Mouse (Mus musculus) limb, embryonic 14.5 days (tissue): ENCODE results near the gene Ttc5. TPM values are rescaled to one million over a fixed set of nuclear protein-coding genes. Genes with fewer than 3 reads are reported as not detected.
"Not testable (repeated sequence)": the region's sequence is repeated elsewhere in the genome, so short reads cannot be mapped to it uniquely, and the experiment has no call there.

Source experiments
- ATAC-seq: fragments of 200-750 bp; cut with Nextera tagmentation; 2 replicates; pipeline ENCODE4 v1.8.0; 2017; ENCODE audit warnings: low read depth, moderate number of reproducible peaks, moderate TSS enrichment; ENCODE audit not compliant: low FRiP score
- DNase-seq: peaks from one replicate; pipeline ENCODE4 v3.0.0-alpha.2; 2015; ENCODE audit warnings: low spot score
- H3K27ac ChIP-seq: fragments of 300-500 bp; sonication (generic); replicated peaks from 2 replicates; pipeline ENCODE4 v1.5.1; 2014; ENCODE audit warnings: low read depth, mild to moderate bottlenecking, low read length, moderate library complexity, mixed read lengths
- H3K27me3 ChIP-seq: fragments of 300-500 bp; sonication (generic); 2 replicates; pipeline ENCODE4 v1.6.1; 2014; ENCODE audit warnings: low read length, mixed read lengths; ENCODE audit not compliant: control insufficient read depth, insufficient read depth
- H3K36me3 ChIP-seq: fragments of 300-500 bp; sonication (generic); 2 replicates; pipeline ENCODE4 v1.6.1; 2014; ENCODE audit warnings: mild to moderate bottlenecking, low read length, moderate library complexity, mixed read lengths; ENCODE audit not compliant: control insufficient read depth, insufficient read depth
- H3K4me1 ChIP-seq: fragments of 300-500 bp; sonication (generic); 2 replicates; pipeline ENCODE4 v1.6.1; 2014; ENCODE audit warnings: antibody characterized with exemption, low read length, mixed read lengths; ENCODE audit not compliant: control insufficient read depth, insufficient read depth
- H3K4me2 ChIP-seq: fragments of 300-500 bp; sonication (generic); replicated peaks from 2 replicates; pipeline ENCODE4 v1.6.1; 2014; ENCODE audit warnings: low read depth, mild to moderate bottlenecking, low read length, moderate library complexity; ENCODE audit not compliant: severe bottlenecking
- H3K4me3 ChIP-seq: fragments of 300-500 bp; sonication (generic); replicated peaks from 2 replicates; pipeline ENCODE4 v1.5.1; 2014; ENCODE audit warnings: low read length
- H3K9ac ChIP-seq: fragments of 300-500 bp; sonication (generic); 2 replicates; pipeline ENCODE4 v1.6.1; 2014; ENCODE audit warnings: mild to moderate bottlenecking, low read depth, low read length, moderate library complexity; ENCODE audit not compliant: severe bottlenecking
- H3K9me3 ChIP-seq: fragments of 300-500 bp; sonication (generic); 2 replicates; pipeline ENCODE4 v1.6.1; 2016; ENCODE audit warnings: low read length; ENCODE audit not compliant: control insufficient read depth
- POLR2A ChIP-seq: fragments of 200-500 bp; IDR thresholded peaks from 2 replicates; pipeline ENCODE4 v1.8.0; 2012; ENCODE audit warnings: inconsistent platforms, mild to moderate bottlenecking, moderate library complexity, borderline replicate concordance; ENCODE audit not compliant: insufficient read depth, insufficient read length; ENCODE audit errors: extremely low read depth
- WGBS: fragments of 180-500 bp; shearing (Covaris S2); extraction: QIAGEN DNeasy Blood & Tissue Kit; methylation state at CpG from one replicate; pipeline ENCODE4 v1.1.7; 2014; 5-methylcytosine and 5-hydroxymethylcytosine counted together
- polyA plus RNA-seq, 2 experiments: library from polyadenylated mRNA; depleted of rRNA in 1 of 2; stranded (reverse) in 1 of 2; unstranded in 1 of 2; fragments of >200 nt; fragmentation: Nextera tagmentation in 1 of 2; extraction: Ambion mirVana in 1 of 2; gene quantifications; 2 replicates each; pipeline versions ENCODE4 v1.2.1 to v1.2.3; 2012 to 2014

The Ttc5 gene
- polyA plus RNA-seq, 2 experiments = 63.2 to 77.4 TPM

- TF ChIP-seq POLR2A = no peak
- Histone ChIP-seq H3K9ac (no peak overlapping the region), H3K36me3 (no peaks in the 10 kb centered on the region), H3K9me3 (no peaks in the 10 kb centered on the region), H3K27me3 (no peaks in the 10 kb centered on the region), H3K4me3 (no peak overlapping the region), H3K27ac (no peak overlapping the region), H3K4me2 (no peak overlapping the region), H3K4me1 (no peaks in the 10 kb centered on the region)
- 57% methylated on average over 2 of the region's 2 CpGs for WGBS
- ATAC-seq (no peak), DNase-seq (no peak)
These were observed 45.0 kb downstream of the Ttc5 start for GRCm38 (mm10) chr14:50740334-50740733.

GRCm38 (mm10) chr14:50722371-50722770, 62.9 kb downstream of the Ttc5 start:
- not testable (repeated sequence) for ATAC-seq, H3K4me3 ChIP-seq, H3K27ac ChIP-seq, H3K4me2 ChIP-seq, H3K9me3 ChIP-seq, H3K9ac ChIP-seq, H3K27me3 ChIP-seq, H3K4me1 ChIP-seq, DNase-seq, H3K36me3 ChIP-seq
- WGBS = 92% methylated on average over 3 of the region's 4 CpGs

- WGBS = 90% methylated on average over 15 of the region's 15 CpGs
- DNase-seq, H3K4me2 ChIP-seq, H3K27me3 ChIP-seq, H3K36me3 ChIP-seq, H3K4me3 ChIP-seq, H3K4me1 ChIP-seq, H3K27ac ChIP-seq, H3K9me3 ChIP-seq, ATAC-seq, H3K9ac ChIP-seq: not testable (repeated sequence)
These were observed 65.4 kb downstream of the Ttc5 start for GRCm38 (mm10) chr14:50719875-50720274.

Other genes with a start within 250 kb of the Ttc5 start
- not detected in 2 replicates for gene Olfr744, start 170.6 kb downstream of the Ttc5 start, polyA plus RNA-seq (2012; rRNA removed)
- gene Olfr744, start 170.6 kb downstream of the Ttc5 start, polyA plus RNA-seq (2014; fragmentation: Nextera tagmentation; extraction: Ambion mirVana) = not detected in 2 replicates
- gene Olfr745, start 146.1 kb downstream of the Ttc5 start, polyA plus RNA-seq (2012; rRNA removed) = not detected in 2 replicates
- gene Olfr745, start 146.1 kb downstream of the Ttc5 start, polyA plus RNA-seq (2014; fragmentation: Nextera tagmentation; extraction: Ambion mirVana) = not detected in 2 replicates
- gene Olfr746, start 138.4 kb downstream of the Ttc5 start, polyA plus RNA-seq (2012; rRNA removed) = not detected in 2 replicates
- not detected in 2 replicates for gene Olfr746, start 138.4 kb downstream of the Ttc5 start, polyA plus RNA-seq (2014; fragmentation: Nextera tagmentation; extraction: Ambion mirVana)
- gene Olfr747, start 92.3 kb downstream of the Ttc5 start, polyA plus RNA-seq (2012; rRNA removed) = not detected in 2 replicates
- not detected in 2 replicates for gene Olfr747, start 92.3 kb downstream of the Ttc5 start, polyA plus RNA-seq (2014; fragmentation: Nextera tagmentation; extraction: Ambion mirVana)
- gene Olfr748, start 78.1 kb downstream of the Ttc5 start, polyA plus RNA-seq (2012; rRNA removed) = not detected in 2 replicates
- gene Olfr748, start 78.1 kb downstream of the Ttc5 start, polyA plus RNA-seq (2014; fragmentation: Nextera tagmentation; extraction: Ambion mirVana) = not detected in 2 replicates
- not detected in 2 replicates for gene Olfr749, start 40.4 kb downstream of the Ttc5 start, polyA plus RNA-seq (2012; rRNA removed)
- gene Olfr749, start 40.4 kb downstream of the Ttc5 start, polyA plus RNA-seq (2014; fragmentation: Nextera tagmentation; extraction: Ambion mirVana) = not detected in 2 replicates
- gene Ccnb1ip1, start 22.2 kb upstream of the Ttc5 start, polyA plus RNA-seq (2012; rRNA removed) = not detected in 2 replicates
- gene Ccnb1ip1, start 22.2 kb upstream of the Ttc5 start, polyA plus RNA-seq (2014; fragmentation: Nextera tagmentation; extraction: Ambion mirVana) = not detected in 2 replicates
- 65.4 and 86.6 TPM in 2 replicates for gene Parp2, start 22.3 kb upstream of the Ttc5 start, polyA plus RNA-seq (2012; rRNA removed)
- gene Parp2, start 22.3 kb upstream of the Ttc5 start, polyA plus RNA-seq (2014; fragmentation: Nextera tagmentation; extraction: Ambion mirVana) = 54.0 and 57.8 TPM in 2 replicates
- gene Tep1, start 85.0 kb upstream of the Ttc5 start, polyA plus RNA-seq (2012; rRNA removed) = 9.5 and 13.0 TPM in 2 replicates
- gene Tep1, start 85.0 kb upstream of the Ttc5 start, polyA plus RNA-seq (2014; fragmentation: Nextera tagmentation; extraction: Ambion mirVana) = 8.3 and 10.5 TPM in 2 replicates
- gene Klhl33, start 112.0 kb upstream of the Ttc5 start, polyA plus RNA-seq (2012; rRNA removed) = 0.17 and 0.28 TPM in 2 replicates
- gene Klhl33, start 112.0 kb upstream of the Ttc5 start, polyA plus RNA-seq (2014; fragmentation: Nextera tagmentation; extraction: Ambion mirVana) = 0.08 and 0.11 TPM in 2 replicates
- gene Osgep, start 139.4 kb upstream of the Ttc5 start, polyA plus RNA-seq (2012; rRNA removed) = 116 and 137 TPM in 2 replicates
- gene Osgep, start 139.4 kb upstream of the Ttc5 start, polyA plus RNA-seq (2014; fragmentation: Nextera tagmentation; extraction: Ambion mirVana) = 163 and 164 TPM in 2 replicates
- gene Apex1, start 139.4 kb upstream of the Ttc5 start, polyA plus RNA-seq (2012; rRNA removed) = 127 and 143 TPM in 2 replicates
- gene Apex1, start 139.4 kb upstream of the Ttc5 start, polyA plus RNA-seq (2014; fragmentation: Nextera tagmentation; extraction: Ambion mirVana) = 218 and 219 TPM in 2 replicates
- 82.3 and 122 TPM in 2 replicates for gene Pip4p1, start 145.3 kb upstream of the Ttc5 start, polyA plus RNA-seq (2012; rRNA removed)
- 50.3 and 54.0 TPM in 2 replicates for gene Pip4p1, start 145.3 kb upstream of the Ttc5 start, polyA plus RNA-seq (2014; fragmentation: Nextera tagmentation; extraction: Ambion mirVana)
- 37.7 and 42.1 TPM in 2 replicates for gene Pnp, start 145.6 kb upstream of the Ttc5 start, polyA plus RNA-seq (2012; rRNA removed)
- gene Pnp, start 145.6 kb upstream of the Ttc5 start, polyA plus RNA-seq (2014; fragmentation: Nextera tagmentation; extraction: Ambion mirVana) = 52.4 and 52.6 TPM in 2 replicates
- gene Gm49342, start 159.0 kb upstream of the Ttc5 start, polyA plus RNA-seq (2012; rRNA removed) = 42.1 and 42.8 TPM in 2 replicates
- gene Gm49342, start 159.0 kb upstream of the Ttc5 start, polyA plus RNA-seq (2014; fragmentation: Nextera tagmentation; extraction: Ambion mirVana) = not detected in 2 replicates
- gene Pnp2, start 170.5 kb upstream of the Ttc5 start, polyA plus RNA-seq (2012; rRNA removed) = 0.15 and 0.31 TPM in 2 replicates
- 0.37 and 0.39 TPM in 2 replicates for gene Pnp2, start 170.5 kb upstream of the Ttc5 start, polyA plus RNA-seq (2014; fragmentation: Nextera tagmentation; extraction: Ambion mirVana)
- gene Rnase10, start 222.2 kb upstream of the Ttc5 start, polyA plus RNA-seq (2012; rRNA removed) = 0.13 and 0.18 TPM in 2 replicates
- not detected in 2 replicates for gene Rnase10, start 222.2 kb upstream of the Ttc5 start, polyA plus RNA-seq (2014; fragmentation: Nextera tagmentation; extraction: Ambion mirVana)